Mouse (Mus musculus): ENCODE results near the gene Csmd2.

- no peak for TF ChIP-seq CTCF (IDR thresholded peaks at IDR 0.05)
- no peak for TF ChIP-seq EP300 (IDR thresholded peaks at IDR 0.05)
These were observed 415.0 kb downstream of the Csmd2 start for GRCm38 (mm10) chr4:128402706-128403105.
